Mouse (Mus musculus): Measurements from ENCODE around the gene Fhod1. TPM values are rescaled to one million over a fixed set of nuclear protein-coding genes. Genes with fewer than 3 reads are reported as not detected.

Fhod1 gene
- polyA plus RNA-seq, 1 experiment from 2014 or later = 0.98 TPM

DNA sequence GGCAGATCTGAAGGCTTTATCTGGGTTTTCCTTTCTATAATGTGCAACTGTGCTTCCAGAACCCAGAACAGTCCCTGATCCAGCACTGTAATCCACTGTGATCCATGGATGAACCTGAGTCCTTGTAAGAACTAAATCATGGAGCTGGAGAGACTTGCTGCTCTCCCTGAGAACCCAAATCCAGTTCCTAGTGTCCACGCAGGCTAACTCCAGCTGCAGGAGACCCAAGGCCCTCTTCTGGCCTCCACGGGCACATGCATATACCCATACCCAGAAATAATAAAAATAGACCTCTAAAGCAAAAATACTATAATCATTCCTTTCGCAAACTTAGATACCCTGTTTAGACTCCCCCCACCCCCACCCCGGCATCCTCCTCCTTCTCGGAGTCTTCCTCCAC, 59.5 kb downstream of the Fhod1 start:
- no peak for ATAC-seq (ENCODE audit: low FRiP score, low read depth)
- Histone ChIP-seq H3K9me3 (no peaks in the 10 kb centered on the region), H3K27ac (no peak overlapping the region), H3K4me2 (replicated peaks) (peak overlapping the region; percentile 80), H3K9ac (peak overlapping the region; percentile 41; the same call in 1 of the 2 replicates), H3K4me3 (peak overlapping the region; percentile 42), H3K36me3 (peaks cover 20% of the 10 kb centered on the region), H3K4me1 (peaks cover 36% of the 10 kb centered on the region), H3K27me3 (replicated peaks) (peaks cover 15% of the 10 kb centered on the region)
- 88% methylated on average over 5 of the region's 5 CpGs for whole genome bisulfite sequencing

DNA sequence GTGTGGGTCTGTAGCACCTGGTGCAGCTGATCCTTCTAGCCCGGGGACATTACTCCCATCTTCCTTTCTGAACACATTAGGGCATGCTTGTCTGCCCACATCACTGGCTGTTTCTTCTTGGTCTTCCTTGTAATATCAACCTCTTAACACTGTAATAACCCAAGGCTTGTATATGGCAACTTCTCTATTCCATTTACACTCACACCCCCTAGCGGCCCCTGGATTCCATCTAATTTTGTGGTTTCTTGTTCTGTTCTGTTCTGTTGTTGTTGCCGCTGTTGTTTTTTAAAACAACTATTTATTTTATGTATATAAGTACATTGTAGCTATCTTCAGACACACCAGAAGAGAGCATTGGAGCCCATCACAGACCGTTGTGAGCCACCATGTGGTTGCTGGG, 60.8 kb downstream of the Fhod1 start:
- Histone ChIP-seq H3K9ac (no peak overlapping the region), H3K36me3 (peaks cover 32% of the 10 kb centered on the region), H3K27me3 (replicated peaks) (peaks cover 19% of the 10 kb centered on the region), H3K27ac (no peak overlapping the region), H3K4me3 (no peak overlapping the region), H3K9me3 (no peaks in the 10 kb centered on the region), H3K4me1 (peaks cover 36% of the 10 kb centered on the region), H3K4me2 (replicated peaks) (peak overlapping the region; percentile 80)
- no peak for ATAC-seq (ENCODE audit: low FRiP score, low read depth)
- 89% methylated on average over 4 of the region's 4 CpGs for WGBS

DNA sequence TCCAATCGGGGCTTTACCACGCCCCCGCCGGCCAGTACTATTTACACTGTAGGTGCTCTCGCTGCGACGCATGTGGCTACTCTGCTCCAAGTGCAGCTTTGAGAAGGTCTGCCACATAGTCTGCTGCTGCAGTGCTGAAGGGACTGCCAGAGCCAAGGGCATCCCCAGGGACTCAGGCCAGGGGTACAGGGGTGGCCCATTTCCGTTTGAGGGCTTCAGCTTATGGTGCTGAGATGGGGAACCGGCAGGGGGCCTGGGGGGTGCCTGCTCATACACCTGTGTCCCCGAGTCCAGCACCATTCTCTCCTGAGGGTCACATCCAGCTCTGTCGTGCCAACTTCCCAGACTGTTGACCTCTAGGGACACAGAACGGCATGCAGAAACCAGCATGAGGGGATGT, 62.2 kb downstream of the Fhod1 start:
- Histone ChIP-seq H3K9ac (no peak overlapping the region), H3K9me3 (no peaks in the 10 kb centered on the region), H3K4me1 (peaks cover 32% of the 10 kb centered on the region), H3K27ac (no peak overlapping the region), H3K36me3 (peaks cover 41% of the 10 kb centered on the region), H3K27me3 (replicated peaks) (peaks cover 23% of the 10 kb centered on the region), H3K4me3 (no peak overlapping the region), H3K4me2 (replicated peaks) (peak overlapping the region; percentile 80; the same call in 1 of the 2 replicates)
- no peak for ATAC-seq (ENCODE audit: low FRiP score, low read depth)
- 43% methylated on average over 12 of the region's 12 CpGs for WGBS

DNA sequence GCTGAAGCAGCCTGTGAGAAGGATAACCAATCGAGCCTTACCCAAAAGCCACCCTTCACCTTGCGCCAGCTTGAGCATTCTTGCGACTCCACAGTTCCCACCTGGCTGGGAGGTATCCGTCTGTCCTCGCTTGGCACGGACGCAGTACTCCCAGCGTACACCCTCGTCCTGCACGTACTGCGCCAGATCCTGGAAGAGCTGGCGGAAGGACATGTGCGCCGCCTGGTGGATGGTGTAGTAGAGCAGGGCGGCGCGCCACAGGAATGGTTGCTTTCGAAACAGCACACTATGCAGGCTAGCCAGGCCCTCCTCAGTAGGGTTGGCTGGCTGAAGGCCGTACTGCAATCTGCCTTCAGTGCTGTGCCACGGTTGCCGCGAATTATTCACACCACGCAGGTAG, 64.7 kb downstream of the Fhod1 start:
- no peak overlapping the region for H3K9ac ChIP-seq
- ATAC-seq (ENCODE audit: low FRiP score, low read depth) = peak; percentile 37; the same call in 1 of the 2 replicates
- H3K36me3 ChIP-seq = peaks cover 48% of the 10 kb centered on the region
- no peak overlapping the region for H3K4me2 ChIP-seq (replicated peaks)
- no peak overlapping the region for H3K27ac ChIP-seq
- H3K4me3 ChIP-seq = no peak overlapping the region
- H3K27me3 ChIP-seq (replicated peaks) = peaks cover 41% of the 10 kb centered on the region
- H3K9me3 ChIP-seq = no peaks in the 10 kb centered on the region
- peaks cover 17% of the 10 kb centered on the region for H3K4me1 ChIP-seq
- 21% methylated on average over 23 of the region's 23 CpGs for WGBS

DNA sequence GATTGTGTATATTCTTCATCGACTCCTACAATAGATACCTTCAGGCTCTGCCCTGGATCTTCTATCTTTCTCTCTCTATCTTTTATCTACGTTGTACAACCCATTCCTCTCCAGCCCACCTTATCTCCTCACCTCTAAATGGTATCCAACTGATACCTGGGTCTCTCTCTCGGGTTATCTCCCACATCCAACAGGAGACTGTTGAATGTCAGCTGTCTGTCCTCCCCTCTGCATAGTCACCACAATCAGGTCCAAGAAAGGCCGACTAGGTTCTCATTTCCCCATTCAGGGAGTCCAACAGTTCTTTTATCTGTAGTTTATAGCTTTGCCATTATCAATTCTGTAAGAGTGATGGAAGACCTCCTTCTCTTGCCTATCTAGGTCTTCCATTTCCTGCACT, 65.5 kb downstream of the Fhod1 start:
- Histone ChIP-seq H3K9me3 (no peaks in the 10 kb centered on the region), H3K4me2 (replicated peaks) (no peak overlapping the region), H3K4me1 (peaks cover 16% of the 10 kb centered on the region), H3K27me3 (replicated peaks) (peaks cover 49% of the 10 kb centered on the region), H3K4me3 (no peak overlapping the region), H3K36me3 (peaks cover 48% of the 10 kb centered on the region), H3K27ac (no peak overlapping the region), H3K9ac (no peak overlapping the region)
- ATAC-seq (ENCODE audit: low FRiP score, low read depth) = no peak
- 86% methylated on average over 4 of the region's 4 CpGs for WGBS

DNA sequence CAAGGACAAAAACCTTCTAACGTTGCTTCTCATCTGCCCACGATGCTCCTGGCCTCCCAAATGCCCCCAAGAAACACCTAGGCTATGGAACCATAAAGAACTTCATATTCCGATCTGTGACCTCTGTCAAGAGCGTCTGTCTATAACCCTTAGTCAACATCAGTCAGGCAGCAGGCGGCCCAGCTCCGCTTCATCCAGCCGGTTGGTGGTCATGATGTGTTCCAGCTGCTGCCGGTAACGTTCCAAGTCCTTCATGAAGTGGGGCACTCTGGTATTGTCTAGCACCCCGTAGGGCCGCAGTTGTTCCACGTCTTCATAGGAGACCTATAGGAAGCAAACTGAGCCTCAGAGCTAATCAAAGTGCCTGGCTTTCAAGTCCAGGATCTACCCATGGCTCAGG, 65.9 kb downstream of the Fhod1 start:
- 88% methylated on average over 12 of the region's 12 CpGs for WGBS
- no peak overlapping the region for H3K9ac ChIP-seq
- peaks cover 14% of the 10 kb centered on the region for H3K4me1 ChIP-seq
- H3K4me2 ChIP-seq (replicated peaks) = no peak overlapping the region
- H3K27me3 ChIP-seq (replicated peaks) = peaks cover 53% of the 10 kb centered on the region
- H3K4me3 ChIP-seq = no peak overlapping the region
- ATAC-seq (ENCODE audit: low FRiP score, low read depth) = no peak
- no peak overlapping the region for H3K27ac ChIP-seq
- H3K36me3 ChIP-seq = peaks cover 48% of the 10 kb centered on the region
- no peaks in the 10 kb centered on the region for H3K9me3 ChIP-seq

DNA sequence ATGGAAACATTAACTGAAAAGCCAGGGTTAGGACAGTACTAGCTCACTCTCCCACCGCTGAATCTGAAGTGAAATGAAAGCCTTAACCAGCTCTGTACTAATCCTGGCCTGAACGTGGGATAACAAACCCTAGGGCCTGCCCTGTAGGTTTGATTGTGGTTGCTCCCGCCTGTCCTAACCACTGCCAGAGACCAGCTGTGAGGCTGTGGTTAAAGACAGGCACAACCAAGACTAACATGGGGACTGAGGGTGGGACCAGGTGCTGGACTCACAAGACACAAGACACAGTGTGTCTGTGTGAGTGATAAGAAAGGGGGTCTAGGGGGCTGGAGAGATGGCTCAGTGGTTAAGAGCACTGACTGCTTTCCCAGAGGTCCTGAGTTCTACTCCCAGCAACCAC, 67.2 kb downstream of the Fhod1 start:
- no peaks in the 10 kb centered on the region for H3K9me3 ChIP-seq
- no peak overlapping the region for H3K27ac ChIP-seq
- peaks cover 45% of the 10 kb centered on the region for H3K36me3 ChIP-seq
- peaks cover 19% of the 10 kb centered on the region for H3K4me1 ChIP-seq
- peaks cover 66% of the 10 kb centered on the region for H3K27me3 ChIP-seq (replicated peaks)
- no peak overlapping the region for H3K4me2 ChIP-seq (replicated peaks)
- ATAC-seq (ENCODE audit: low FRiP score, low read depth) = no peak
- 68% methylated on average over 3 of the region's 3 CpGs for WGBS
- H3K4me3 ChIP-seq = no peak overlapping the region
- H3K9ac ChIP-seq = no peak overlapping the region

MicroRNAs encoded within 50 kb of the gene (microRNA counts, 519-probe panel; counts per million panel counts)
- microRNA mmu-miR-328 = 3,538 counts per million, percentile 73 among the panel's probes with 10 or more counts

Small RNAs within 50 kb of the gene (microRNA-seq; reads per million reads assigned to microRNA genes)
- gene Gm27320 (not detected), gene Mir328 (150 reads per million, percentile 57 among the genes with 10 or more reads in this experiment)

Other genes with a start within 250 kb of the Fhod1 start
- not detected in 2 replicates for gene Ces4a, start 216.2 kb downstream of the Fhod1 start, polyA plus RNA-seq (2016; fragmentation: Nextera tagmentation; extraction: Ambion mirVana)
- 65.8 and 73.1 TPM in 2 replicates for gene Cbfb, start 177.3 kb downstream of the Fhod1 start, polyA plus RNA-seq (2016; fragmentation: Nextera tagmentation; extraction: Ambion mirVana)
- 26.4 and 27.1 TPM in 2 replicates for gene D230025D16Rik, start 122.8 kb downstream of the Fhod1 start, polyA plus RNA-seq (2016; fragmentation: Nextera tagmentation; extraction: Ambion mirVana)
- 6.5 TPM in 2 replicates for gene B3gnt9, start 92.8 kb downstream of the Fhod1 start, polyA plus RNA-seq (2016; fragmentation: Nextera tagmentation; extraction: Ambion mirVana)
- gene Tradd, start 83.3 kb downstream of the Fhod1 start, polyA plus RNA-seq (2016; fragmentation: Nextera tagmentation; extraction: Ambion mirVana) = 18.7 and 21.2 TPM in 2 replicates
- gene Fbxl8, start 83.3 kb downstream of the Fhod1 start, polyA plus RNA-seq (2016; fragmentation: Nextera tagmentation; extraction: Ambion mirVana) = 0.90 and 1.0 TPM in 2 replicates
- gene Hsf4, start 78.2 kb downstream of the Fhod1 start, polyA plus RNA-seq (2016; fragmentation: Nextera tagmentation; extraction: Ambion mirVana) = 0.19 and 0.20 TPM in 2 replicates
- gene Nol3, start 71.8 kb downstream of the Fhod1 start, polyA plus RNA-seq (2016; fragmentation: Nextera tagmentation; extraction: Ambion mirVana) = 3.5 and 4.3 TPM in 2 replicates
- 70.6 and 78.4 TPM in 2 replicates for gene 4931428F04Rik, start 58.1 kb downstream of the Fhod1 start, polyA plus RNA-seq (2016; fragmentation: Nextera tagmentation; extraction: Ambion mirVana)
- 15.9 and 16.3 TPM in 2 replicates for gene Exoc3l, start 51.9 kb downstream of the Fhod1 start, polyA plus RNA-seq (2016; fragmentation: Nextera tagmentation; extraction: Ambion mirVana)
- 66.0 and 75.6 TPM in 2 replicates for gene E2f4, start 50.3 kb downstream of the Fhod1 start, polyA plus RNA-seq (2016; fragmentation: Nextera tagmentation; extraction: Ambion mirVana)
- gene Elmo3, start 42.4 kb downstream of the Fhod1 start, polyA plus RNA-seq (2016; fragmentation: Nextera tagmentation; extraction: Ambion mirVana) = 1.5 and 2.2 TPM in 2 replicates
- gene Lrrc29, start 21.7 kb downstream of the Fhod1 start, polyA plus RNA-seq (2016; fragmentation: Nextera tagmentation; extraction: Ambion mirVana) = 1.2 and 1.3 TPM in 2 replicates
- gene Tmem208, start 21.6 kb downstream of the Fhod1 start, polyA plus RNA-seq (2016; fragmentation: Nextera tagmentation; extraction: Ambion mirVana) = 112 and 113 TPM in 2 replicates
- gene Slc9a5, start 890 bp upstream of the Fhod1 start, polyA plus RNA-seq (2016; fragmentation: Nextera tagmentation; extraction: Ambion mirVana) = 4.4 and 4.5 TPM in 2 replicates
- gene Plekhg4, start 25.3 kb upstream of the Fhod1 start, polyA plus RNA-seq (2016; fragmentation: Nextera tagmentation; extraction: Ambion mirVana) = 0.35 and 0.75 TPM in 2 replicates
- not detected in 2 replicates for gene Kctd19, start 65.5 kb upstream of the Fhod1 start, polyA plus RNA-seq (2016; fragmentation: Nextera tagmentation; extraction: Ambion mirVana)
- gene Lrrc36, start 65.6 kb upstream of the Fhod1 start, polyA plus RNA-seq (2016; fragmentation: Nextera tagmentation; extraction: Ambion mirVana) = 1.6 and 1.8 TPM in 2 replicates
- 242 and 246 TPM in 2 replicates for gene Tppp3, start 123.6 kb upstream of the Fhod1 start, polyA plus RNA-seq (2016; fragmentation: Nextera tagmentation; extraction: Ambion mirVana)
- gene Zdhhc1, start 148.9 kb upstream of the Fhod1 start, polyA plus RNA-seq (2016; fragmentation: Nextera tagmentation; extraction: Ambion mirVana) = 29.0 and 30.7 TPM in 2 replicates
- 23.8 and 25.7 TPM in 2 replicates for gene Hsd11b2, start 170.8 kb upstream of the Fhod1 start, polyA plus RNA-seq (2016; fragmentation: Nextera tagmentation; extraction: Ambion mirVana)
- gene Atp6v0d1, start 218.1 kb upstream of the Fhod1 start, polyA plus RNA-seq (2016; fragmentation: Nextera tagmentation; extraction: Ambion mirVana) = 142 and 143 TPM in 2 replicates

All from neural tube, embryonic 12.5 days (tissue).